Mouse (Mus musculus) liver, embryonic 13.5 days (tissue): ENCODE data around the gene Zzz3. TPM values are rescaled to one million over a fixed set of nuclear protein-coding genes. Genes with fewer than 3 reads are reported as not detected.
A peak's percentile ranks its signal among the peaks of the same experiment; 100 is the strongest.

ENCODE experiments used
- ATAC-seq: fragments of 200-750 bp; cut with Nextera tagmentation; 2 replicates; pipeline ENCODE4 v1.8.0; 2017; ENCODE audit warnings: low read depth, mild to moderate bottlenecking, moderate number of reproducible peaks, moderate library complexity
- DNase-seq: peaks from one replicate; pipeline ENCODE4 v3.0.0; 2022
- H3K27ac ChIP-seq: fragments of 300-500 bp; sonication (generic); 2 replicates; pipeline ENCODE4 v1.5.1; 2015; ENCODE audit warnings: moderate library complexity, mild to moderate bottlenecking, inconsistent platforms
- H3K27me3 ChIP-seq: fragments of 300-500 bp; sonication (generic); 2 replicates; pipeline ENCODE4 v1.6.1; 2015; ENCODE audit warnings: mild to moderate bottlenecking, inconsistent platforms
- H3K36me3 ChIP-seq: fragments of 300-500 bp; sonication (generic); 2 replicates; pipeline ENCODE4 v1.6.1; 2015; ENCODE audit warnings: mild to moderate bottlenecking, inconsistent platforms
- H3K4me1 ChIP-seq: fragments of 300-500 bp; sonication (generic); replicated peaks from 2 replicates; pipeline ENCODE4 v1.6.1; 2015; ENCODE audit warnings: inconsistent platforms
- H3K4me2 ChIP-seq: fragments of 300-500 bp; sonication (generic); 2 replicates; pipeline ENCODE4 v1.6.1; 2015; ENCODE audit warnings: inconsistent platforms, mild to moderate bottlenecking, moderate library complexity
- H3K4me3 ChIP-seq: fragments of 300-500 bp; sonication (generic); replicated peaks from 2 replicates; pipeline ENCODE4 v1.5.1; 2015; ENCODE audit warnings: mild to moderate bottlenecking, inconsistent platforms
- H3K9ac ChIP-seq: fragments of 300-500 bp; sonication (generic); 2 replicates; pipeline ENCODE4 v1.6.1; 2015; ENCODE audit warnings: mild to moderate bottlenecking, inconsistent platforms
- H3K9me3 ChIP-seq: fragments of 300-500 bp; sonication (generic); replicated peaks from 2 replicates; pipeline ENCODE4 v1.6.1; 2016; ENCODE audit warnings: inconsistent platforms
- WGBS: fragments of 180-500 bp; shearing (Covaris S2); methylation state at CpG from one replicate; pipeline ENCODE4 v1.1.7; 2015; ENCODE audit not compliant: insufficient replicate concordance; 5-methylcytosine and 5-hydroxymethylcytosine counted together
- polyA plus RNA-seq: library from polyadenylated mRNA; unstranded; fragments of >200 nt; fragmentation: Nextera tagmentation; extraction: Ambion mirVana; gene quantifications from 2 replicates; pipeline ENCODE4 v1.2.1, GENCODE M21; 2015

The Zzz3 gene
- polyA plus RNA-seq, 1 experiment from 2014 or later: 16.3 TPM

- Histone ChIP-seq H3K9ac (no peak overlapping the region), H3K4me3 (no peak overlapping the region), H3K36me3 (peaks cover 4% of the 10 kb centered on the region), H3K4me1 (peaks cover 11% of the 10 kb centered on the region; the same call in 1 of the 2 replicates), H3K27ac (no peak overlapping the region), H3K4me2 (no peak overlapping the region), H3K9me3 (no peaks in the 10 kb centered on the region), H3K27me3 (no peaks in the 10 kb centered on the region)
- ATAC-seq: no peak
- WGBS: 75% methylated on average over 4 of the region's 4 CpGs
- no peak for DNase-seq
Measured at GRCm38 (mm10) chr3:152467312-152467711, 72.0 kb downstream of the Zzz3 start.

GRCm38 (mm10) chr3:152468032-152468431, 72.8 kb downstream of the Zzz3 start:
- no peak overlapping the region for H3K4me3 ChIP-seq
- 80% methylated on average over 8 of the region's 8 CpGs for WGBS

GRCm38 (mm10) chr3:152468569-152469041, 73.3 kb downstream of the Zzz3 start:
- DNase-seq (no peak), ATAC-seq (no peak)
- Histone ChIP-seq H3K9ac (no peak overlapping the region), H3K9me3 (no peaks in the 10 kb centered on the region), H3K27me3 (no peaks in the 10 kb centered on the region), H3K36me3 (no peaks in the 10 kb centered on the region), H3K27ac (no peak overlapping the region), H3K4me1 (peaks cover 11% of the 10 kb centered on the region; the same call in 1 of the 2 replicates), H3K4me2 (no peak overlapping the region), H3K4me3 (no peak overlapping the region)
- 76% methylated on average over 12 of the region's 12 CpGs for WGBS

More at GRCm38 (mm10) chr3:152468032-152468431, 72.8 kb downstream of the Zzz3 start:
- H3K36me3 ChIP-seq: no peaks in the 10 kb centered on the region
- H3K27me3 ChIP-seq: no peaks in the 10 kb centered on the region
- no peak overlapping the region for H3K27ac ChIP-seq
- no peak overlapping the region for H3K9ac ChIP-seq
- H3K4me2 ChIP-seq: no peak overlapping the region
- no peak for ATAC-seq
- DNase-seq: no peak
- peaks cover 11% of the 10 kb centered on the region; the same call in 1 of the 2 replicates for H3K4me1 ChIP-seq
- H3K9me3 ChIP-seq: no peaks in the 10 kb centered on the region

GRCm38 (mm10) chr3:152469423-152470200, 74.3 kb downstream of the Zzz3 start:
- no peak overlapping the region for H3K4me2 ChIP-seq
- H3K27me3 ChIP-seq: no peaks in the 10 kb centered on the region
- no peaks in the 10 kb centered on the region for H3K9me3 ChIP-seq
- ATAC-seq: no peak
- DNase-seq: no peak
- WGBS: 67% methylated on average over 18 of the region's 18 CpGs
- no peak overlapping the region for H3K4me3 ChIP-seq
- H3K4me1 ChIP-seq: peaks cover 11% of the 10 kb centered on the region
- no peaks in the 10 kb centered on the region for H3K36me3 ChIP-seq
- H3K27ac ChIP-seq: no peak overlapping the region
- no peak overlapping the region for H3K9ac ChIP-seq

GRCm38 (mm10) chr3:152470347-152470746, 75.1 kb downstream of the Zzz3 start:
- H3K9me3 ChIP-seq: no peaks in the 10 kb centered on the region
- no peaks in the 10 kb centered on the region for H3K27me3 ChIP-seq
- no peak overlapping the region for H3K4me3 ChIP-seq
- H3K36me3 ChIP-seq: no peaks in the 10 kb centered on the region
- DNase-seq (no peak), ATAC-seq (no peak)
- no peak overlapping the region for H3K9ac ChIP-seq
- H3K4me2 ChIP-seq: no peak overlapping the region
- WGBS: 77% methylated on average over 10 of the region's 10 CpGs
- peaks cover 11% of the 10 kb centered on the region for H3K4me1 ChIP-seq
- no peak overlapping the region for H3K27ac ChIP-seq

- H3K36me3 ChIP-seq: no peaks in the 10 kb centered on the region
- no peak overlapping the region for H3K4me2 ChIP-seq
- H3K4me3 ChIP-seq: no peak overlapping the region
- peaks cover 9% of the 10 kb centered on the region for H3K4me1 ChIP-seq
- no peaks in the 10 kb centered on the region for H3K9me3 ChIP-seq
- no peak for ATAC-seq
- H3K27ac ChIP-seq: no peak overlapping the region
- H3K9ac ChIP-seq: no peak overlapping the region
- no peak for DNase-seq
- 79% methylated on average over 16 of the region's 16 CpGs for WGBS
- H3K27me3 ChIP-seq: no peaks in the 10 kb centered on the region
Measured at GRCm38 (mm10) chr3:152472676-152473075, 77.4 kb downstream of the Zzz3 start.

GRCm38 (mm10) chr3:152474582-152475277, 79.5 kb downstream of the Zzz3 start:
- Histone ChIP-seq H3K9ac (no peak overlapping the region), H3K27ac (no peak overlapping the region), H3K27me3 (no peaks in the 10 kb centered on the region), H3K9me3 (no peaks in the 10 kb centered on the region), H3K36me3 (no peaks in the 10 kb centered on the region), H3K4me3 (no peak overlapping the region), H3K4me2 (no peak overlapping the region), H3K4me1 (peaks cover 25% of the 10 kb centered on the region)
- ATAC-seq (no peak), DNase-seq (peak; percentile 39)
- WGBS: 57% methylated on average over 15 of the region's 15 CpGs

GRCm38 (mm10) chr3:152475278-152475669, 80.0 kb downstream of the Zzz3 start:
- H3K9ac ChIP-seq: no peak overlapping the region
- DNase-seq (no peak), ATAC-seq (no peak)
- H3K27ac ChIP-seq: no peak overlapping the region
- WGBS: 75% methylated on average over 1 of the region's 1 CpGs
- no peaks in the 10 kb centered on the region for H3K27me3 ChIP-seq
- H3K4me1 ChIP-seq: peaks cover 25% of the 10 kb centered on the region
- H3K4me2 ChIP-seq: no peak overlapping the region
- H3K4me3 ChIP-seq: no peak overlapping the region
- H3K9me3 ChIP-seq: no peaks in the 10 kb centered on the region
- no peaks in the 10 kb centered on the region for H3K36me3 ChIP-seq

GRCm38 (mm10) chr3:152475894-152476293, 80.6 kb downstream of the Zzz3 start:
- H3K4me1 ChIP-seq: peaks cover 25% of the 10 kb centered on the region

GRCm38 (mm10) chr3:152477796-152478527, 82.7 kb downstream of the Zzz3 start:
- peak overlapping the region; percentile 91 for H3K4me2 ChIP-seq
- no peaks in the 10 kb centered on the region for H3K9me3 ChIP-seq
- no peaks in the 10 kb centered on the region for H3K27me3 ChIP-seq
- H3K4me1 ChIP-seq: peaks cover 25% of the 10 kb centered on the region
- no peaks in the 10 kb centered on the region for H3K36me3 ChIP-seq
- DNase-seq (peak; percentile 70), ATAC-seq (peak; percentile 75)
- WGBS: 3% methylated on average over 23 of the region's 23 CpGs
- H3K9ac ChIP-seq: peak overlapping the region; percentile 71
- peak overlapping the region; percentile 77 for H3K27ac ChIP-seq
- peak overlapping the region; percentile 60 for H3K4me3 ChIP-seq

More at GRCm38 (mm10) chr3:152475894-152476293, 80.6 kb downstream of the Zzz3 start:
- DNase-seq (no peak), ATAC-seq (no peak)
- no peak overlapping the region for H3K4me3 ChIP-seq
- WGBS: 83% methylated on average over 3 of the region's 3 CpGs
- no peak overlapping the region for H3K9ac ChIP-seq
- H3K4me2 ChIP-seq: no peak overlapping the region
- H3K27ac ChIP-seq: no peak overlapping the region
- no peaks in the 10 kb centered on the region for H3K9me3 ChIP-seq
- H3K36me3 ChIP-seq: no peaks in the 10 kb centered on the region
- H3K27me3 ChIP-seq: no peaks in the 10 kb centered on the region
